Mouse (Mus musculus) ES-E14 (cell line): ENCODE measurements around the gene AC131692.1. TPM values are rescaled to one million over a fixed set of nuclear protein-coding genes. Genes with fewer than 3 reads are reported as not detected.

ENCODE experiments used
- DNase-seq: peaks from one replicate; pipeline ENCODE4 v3.0.0-alpha.2; 2013; ENCODE audit warnings: low read depth, low spot score
- H3K27ac ChIP-seq: 2 replicates; pipeline ENCODE4 v1.5.1; 2012; ENCODE audit warnings: low read depth, mild to moderate bottlenecking, low read length, moderate library complexity, mixed read lengths; ENCODE audit not compliant: poor library complexity, insufficient read depth, severe bottlenecking
- H3K36me3 ChIP-seq: 2 replicates; pipeline ENCODE4 v1.6.1; 2012; ENCODE audit warnings: mild to moderate bottlenecking, low read length, moderate library complexity, mixed read lengths; ENCODE audit not compliant: control insufficient read depth, poor library complexity, insufficient read depth, severe bottlenecking
- H3K4me1 ChIP-seq, 2 experiments: fragments of 150-350 bp in 1 of 2; sonication (generic) in 1 of 2; 2 replicates each; pipeline ENCODE4 v1.6.1; 2012; ENCODE audit warnings: low read length in 2 of 2, mild to moderate bottlenecking in 1 of 2, mixed read lengths in 1 of 2; ENCODE audit not compliant: control insufficient read depth in 2 of 2, insufficient read depth in 2 of 2, poor library complexity in 1 of 2
- H3K4me3 ChIP-seq, 2 experiments: fragments of 150-350 bp in 1 of 2; sonication (generic) in 1 of 2; 2 replicates each; pipeline ENCODE4 v1.5.1; 2012; ENCODE audit warnings: low read length in 2 of 2, low read depth in 1 of 2, mild to moderate bottlenecking in 1 of 2, mixed read lengths in 1 of 2; ENCODE audit not compliant: insufficient read depth in 1 of 2, poor library complexity in 1 of 2, severe bottlenecking in 1 of 2
- H3K9ac ChIP-seq: 2 replicates; pipeline ENCODE4 v1.6.1; 2012; ENCODE audit warnings: low read depth, mild to moderate bottlenecking, low read length, mixed read lengths; ENCODE audit not compliant: poor library complexity, insufficient read depth, severe bottlenecking
- H3K9me3 ChIP-seq: fragments of 150-350 bp; sonication (generic); 2 replicates; pipeline ENCODE4 v1.6.1; 2012; ENCODE audit warnings: low read depth, mild to moderate bottlenecking, low read length; ENCODE audit not compliant: control insufficient read depth, insufficient read depth
- CHD2 ChIP-seq: IDR thresholded peaks from 2 replicates; pipeline ENCODE4 v1.6.1; 2014; ENCODE audit warnings: mild to moderate bottlenecking, low read depth, low read length, inconsistent platforms
- HCFC1 ChIP-seq: IDR thresholded peaks from 2 replicates; pipeline ENCODE4 v1.6.1; 2012; ENCODE audit warnings: low read length, inconsistent platforms, borderline replicate concordance; ENCODE audit not compliant: insufficient read depth
- MAFK ChIP-seq: IDR thresholded peaks from 2 replicates; pipeline ENCODE4 v1.6.1; 2014; ENCODE audit warnings: mild to moderate bottlenecking, low read depth, low read length, inconsistent platforms; ENCODE audit not compliant: insufficient read depth
- ZC3H11A ChIP-seq: IDR thresholded peaks from 2 replicates; pipeline ENCODE4 v1.6.1; 2012; ENCODE audit warnings: low read depth, mild to moderate bottlenecking, inconsistent platforms, low read length, borderline replicate concordance
- ZNF384 ChIP-seq: IDR thresholded peaks from 2 replicates; pipeline ENCODE4 v1.6.1; 2012; ENCODE audit warnings: low read depth, low read length, inconsistent platforms
- in situ Hi-C, 2 experiments: fragments of 600-800 bp; cut with MboI; formaldehyde crosslinking; loops; one replicate each; pipeline ENCODE4 v1.15.1; 2025; ENCODE audit warnings: low sequenced_read_pairs in 2 of 2, inconsistent platforms in 1 of 2; ENCODE audit not compliant: unreplicated experiment in 2 of 2
- total RNA-seq: library from RNA; depleted of rRNA; stranded (reverse); fragments of 300-350 nt; gene quantifications from 2 replicates; pipeline ENCODE4 v1.2.3, GENCODE M21; 2012

The AC131692.1 gene
- total RNA-seq, 1 experiment, result 3.4 TPM

DNA sequence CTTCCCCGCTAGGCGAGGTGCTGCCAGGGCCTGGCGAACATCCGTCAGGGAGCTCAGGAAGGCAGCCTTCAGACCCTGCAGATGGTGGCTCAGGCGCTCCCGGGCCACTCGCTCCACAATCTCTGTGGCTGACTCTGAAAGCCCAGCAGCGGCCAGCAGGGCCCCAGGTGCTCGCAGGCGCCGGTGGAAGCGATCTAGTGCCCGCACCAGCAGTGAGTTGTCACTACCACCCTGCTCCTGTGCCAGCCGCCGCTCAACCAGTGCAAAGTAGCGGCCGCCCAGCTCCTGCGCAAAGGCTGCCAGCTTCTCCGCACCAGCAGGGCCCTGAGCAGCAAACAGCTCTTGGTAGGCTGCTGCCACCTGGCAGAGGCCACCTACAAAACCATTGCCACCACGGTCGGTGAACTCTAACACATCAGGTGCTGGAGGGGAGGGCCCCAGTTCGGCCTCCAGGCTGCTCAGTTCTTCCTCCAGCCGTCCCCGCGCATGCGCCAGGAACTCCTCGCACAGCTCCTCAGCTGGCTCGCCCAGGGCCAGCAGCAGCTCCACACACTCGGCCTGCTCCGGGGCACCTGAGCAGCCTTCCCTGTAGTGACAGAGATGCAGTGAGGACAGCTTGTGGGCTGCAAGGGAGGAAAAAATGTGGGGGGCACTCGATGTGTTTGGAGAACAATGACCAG, 23.5 kb upstream of the AC131692.1 start:
- H3K9ac ChIP-seq, result peak overlapping the region; percentile 33
- peaks cover 3% of the 10 kb centered on the region; the same call in 1 of the 2 replicates for H3K36me3 ChIP-seq

GRCm38 (mm10) chr19:6071261-6071660, 23.0 kb upstream of the AC131692.1 start:
- DNase-seq, result no peak
- Histone ChIP-seq H3K4me3 (peak overlapping the region; percentile 41 to 65), H3K4me1 (peaks cover 0 to 12% of the 10 kb centered on the region in 2 experiments; a peak in 1 of 4 replicates), H3K27ac (no peak overlapping the region), H3K36me3 (peaks cover 3% of the 10 kb centered on the region; the same call in 1 of the 2 replicates), H3K9me3 (no peaks in the 10 kb centered on the region), H3K9ac (peak overlapping the region; percentile 33)
- TF ChIP-seq ZNF384 (no peak), HCFC1 (no peak), CHD2 (no peak), MAFK (no peak), ZC3H11A (no peak)
- in situ Hi-C loops, result no loop called here

More for the DNA sequence above, 23.5 kb upstream of the AC131692.1 start:
- Histone ChIP-seq H3K9me3 (no peaks in the 10 kb centered on the region), H3K4me3 (peak overlapping the region; percentile 44 to 65), H3K4me1 (peaks cover 0 to 11% of the 10 kb centered on the region in 2 experiments; a peak in 1 of 4 replicates), H3K27ac (no peak overlapping the region)
- TF ChIP-seq ZC3H11A (no peak), HCFC1 (no peak)
- no peak for DNase-seq
- in situ Hi-C loops, result no loop called here

GRCm38 (mm10) chr19:6073889-6074288, 20.3 kb upstream of the AC131692.1 start:
- TF ChIP-seq ZNF384, result no peak
- TF ChIP-seq CHD2, result no peak
- no peak for TF ChIP-seq HCFC1
- H3K27ac ChIP-seq, result no peak overlapping the region
- no peak overlapping the region for H3K9ac ChIP-seq
- peaks cover 1 to 6% of the 10 kb centered on the region in 2 experiments; a peak in 1 of 4 replicates for H3K4me1 ChIP-seq
- no peak overlapping the region for H3K4me3 ChIP-seq
- DNase-seq, result no peak
- H3K36me3 ChIP-seq, result peaks cover 3% of the 10 kb centered on the region; the same call in 1 of the 2 replicates
- in situ Hi-C loops, result no loop called here
- H3K9me3 ChIP-seq, result no peaks in the 10 kb centered on the region

DNA sequence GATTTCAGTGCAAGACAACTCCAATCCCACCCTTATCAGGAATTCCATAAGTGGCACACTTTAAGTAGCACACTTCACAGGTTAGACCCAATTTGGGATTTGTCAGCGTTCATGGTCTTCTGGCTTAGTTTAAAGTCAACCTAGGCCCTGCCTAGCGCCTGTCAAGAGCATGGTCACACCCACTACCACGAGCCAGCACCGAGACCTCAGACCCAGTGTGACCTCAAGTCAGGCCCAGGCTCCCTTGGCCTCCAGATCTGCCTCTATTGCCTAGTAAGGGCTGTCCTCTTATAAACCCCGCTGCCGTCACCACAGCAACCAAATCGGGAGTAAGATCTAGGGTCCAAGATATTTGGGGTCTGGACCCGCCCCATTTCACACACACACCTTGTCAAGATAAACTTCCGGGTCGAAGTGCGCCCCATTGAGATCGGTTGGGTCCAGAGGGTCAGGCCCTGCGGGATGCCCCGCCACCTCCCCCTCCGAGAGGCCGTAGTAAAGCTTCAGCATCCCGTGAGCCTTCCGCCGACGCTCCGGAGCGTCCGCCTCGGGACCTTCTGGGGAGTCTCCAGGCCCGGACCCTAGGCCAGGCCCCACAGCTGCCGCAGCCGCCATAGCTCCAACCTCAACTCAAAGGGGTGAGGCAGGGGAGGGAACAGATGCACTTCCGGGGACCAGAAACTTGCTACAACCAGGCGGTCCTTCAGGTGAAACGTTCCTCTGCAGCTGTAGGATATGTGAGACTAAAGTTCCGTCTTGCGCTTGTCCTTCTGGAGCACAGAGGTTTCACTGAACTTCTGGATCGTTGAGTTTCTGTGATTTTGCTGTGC, 17.4 kb upstream of the AC131692.1 start, which contains the start of gene Vps51:
Gene Vps51, minus strand, starts transcription at position 668 of the 830 bp plus-strand sequence.
- peaks cover 11% of the 10 kb centered on the region; the same call in 1 of the 2 replicates for H3K36me3 ChIP-seq

More for the DNA sequence above, 17.4 kb upstream of the AC131692.1 start, which contains the start of gene Vps51:
- in situ Hi-C loops, result no loop called here
- Histone ChIP-seq H3K4me1 (peaks cover 1 to 2% of the 10 kb centered on the region in 2 experiments; a peak in 1 of 4 replicates), H3K27ac (peak within 1 kb of the TSS; percentile 93), H3K4me3 (peak within 1 kb of the TSS; percentile 95 to 99), H3K9ac (peak within 1 kb of the TSS; percentile 98), H3K9me3 (no peaks in the 10 kb centered on the region)
- peak; percentile 91 for DNase-seq
- TF ChIP-seq MAFK (no peak), HCFC1 (peak; percentile 89), CHD2 (peak; percentile 87), ZNF384 (peak; percentile 53; the same call in 1 of the 2 replicates)
